Mouse (Mus musculus) ES-Bruce4 (cell line): ENCODE data around the gene Aloxe3.

ENCODE experiments used
- CTCF ChIP-seq: IDR thresholded peaks from one replicate; pipeline ENCODE4 v1.8.1; 2011; ENCODE audit warnings: low read depth, low read length
- POLR2A ChIP-seq: IDR thresholded peaks from one replicate; pipeline ENCODE4 v1.8.1; 2011; ENCODE audit warnings: low read length; ENCODE audit not compliant: insufficient read depth

GRCm38 (mm10) chr11:69124498-69124847, 1.2 kb upstream of the Aloxe3 start:
- TF ChIP-seq CTCF (no peak), POLR2A (no peak)
